Mouse (Mus musculus) spleen, adult 2 months (tissue): ENCODE measurements at regions not wholly inside any gene's neighbourhood (a gene's known extent, or its start where the extent isn't known, plus 50 kb on each side); places are given as distances from the start of the nearest gene placed in this dataset.

Experiments
- CTCF ChIP-seq: fragments of 200-500 bp; IDR thresholded peaks from 2 replicates; pipeline ENCODE4 v1.5.1; 2011; ENCODE audit warnings: mild to moderate bottlenecking, inconsistent platforms; ENCODE audit not compliant: insufficient read depth, insufficient read length, insufficient replicate concordance; ENCODE audit errors: extremely low read depth
- POLR2A ChIP-seq: fragments of 200-500 bp; IDR thresholded peaks from 2 replicates; pipeline ENCODE4 v1.6.1; 2011; ENCODE audit warnings: low read depth, low read length, inconsistent platforms

GRCm38 (mm10) chr9:46498861-46499260, 179.1 kb upstream of the 4931429L15Rik start:
- TF ChIP-seq CTCF, result no peak
- TF ChIP-seq POLR2A, result no peak
